23 mouse cellular contexts compared by ENCODE assay signal in the genomic region with DNA sequence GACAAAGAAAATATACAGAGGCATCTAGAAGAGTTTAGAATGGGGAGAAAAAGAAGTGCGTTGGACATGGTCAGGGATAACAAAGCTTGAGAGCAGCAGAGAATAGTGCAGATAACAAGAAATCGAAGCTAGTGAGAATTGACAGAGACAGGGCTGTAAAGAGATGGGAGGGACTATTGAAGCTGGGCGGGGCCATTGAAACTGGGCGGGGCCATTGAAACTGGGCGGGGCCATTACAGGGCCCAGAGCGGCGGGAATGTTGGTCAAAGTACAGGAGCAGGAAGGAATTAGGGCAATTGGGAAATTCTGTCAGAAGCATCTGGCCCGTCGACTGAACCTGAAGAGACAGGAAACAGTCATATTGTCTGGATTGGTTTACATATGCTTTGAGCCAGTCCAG.
DNase-seq lines count a peak whose midpoint lies in the region; ATAC-seq and TF ChIP-seq lines count a peak whose summit lies in the region.
"Had no signal": no experiment of that assay in that cellular context is flagged by ENCODE, and none has a peak within 500 bp of the region (broad histone marks: within the 10 kb centered on the region; RNA-seq: fewer than 3 reads in every experiment).

No protein-coding gene starts in this region.

- 70% methylated on average over 9 of the region's 9 CpGs for WGBS in heart, embryonic 11.5 days (ENCODE audit: insufficient replicate concordance)
- 59% methylated on average over 9 of the region's 9 CpGs for WGBS in intestine, postnatal 0 days

- no peak overlapping the region for H3K9ac ChIP-seq in heart, embryonic 11.5 days (ENCODE audit: low read depth, low read length)
- H3K9ac ChIP-seq in intestine, postnatal 0 days (ENCODE audit: low read depth, low read length): no peak overlapping the region
- H3K9ac ChIP-seq: embryonic facial prominence, embryonic 13.5 days; forebrain, embryonic 12.5 days; forebrain, embryonic 15.5 days; hindbrain, embryonic 12.5 days; hindbrain, embryonic 15.5 days had no signal

- H3K4me1 ChIP-seq in heart, embryonic 11.5 days (ENCODE audit: control insufficient read depth, insufficient read depth, low read length): no peaks in the 10 kb centered on the region
- no peaks in the 10 kb centered on the region for H3K4me1 ChIP-seq in intestine, postnatal 0 days (replicated peaks; ENCODE audit: control insufficient read depth, insufficient read depth, low read length)
- H3K4me1 ChIP-seq: embryonic facial prominence, embryonic 10.5 days; forebrain, embryonic 12.5 days; forebrain, embryonic 15.5 days; hindbrain, embryonic 12.5 days; hindbrain, embryonic 15.5 days had no signal

- H3K4me3 ChIP-seq in heart, embryonic 11.5 days (ENCODE audit: low read depth, low read length): no peak overlapping the region
- H3K4me3 ChIP-seq in intestine, postnatal 0 days (ENCODE audit: low read depth, low read length): no peak overlapping the region
- H3K4me3 ChIP-seq: embryonic facial prominence, embryonic 10.5 days; embryonic facial prominence, embryonic 13.5 days; erythroblast, embryonic 14.5 days; forebrain, embryonic 12.5 days; forebrain, embryonic 15.5 days; heart, adult 2 months; heart, embryonic 10.5 days; hindbrain, embryonic 12.5 days; hindbrain, embryonic 15.5 days had no signal

- H3K4me2 ChIP-seq in heart, embryonic 11.5 days: no peak overlapping the region
- H3K4me2 ChIP-seq in intestine, postnatal 0 days (replicated peaks; ENCODE audit: low read depth): no peak overlapping the region
- H3K4me2 ChIP-seq: embryonic facial prominence, embryonic 13.5 days; forebrain, embryonic 12.5 days; forebrain, embryonic 15.5 days; hindbrain, embryonic 12.5 days; hindbrain, embryonic 15.5 days had no signal

- no peak overlapping the region for H3K27ac ChIP-seq in heart, embryonic 11.5 days (ENCODE audit: low read depth, low read length)
- no peak overlapping the region for H3K27ac ChIP-seq in intestine, postnatal 0 days (ENCODE audit: low read depth, low read length)
- H3K27ac ChIP-seq: embryonic facial prominence, embryonic 10.5 days; embryonic facial prominence, embryonic 13.5 days; forebrain, embryonic 12.5 days; forebrain, embryonic 15.5 days; heart, adult 2 months; heart, embryonic 10.5 days; hindbrain, embryonic 12.5 days; hindbrain, embryonic 15.5 days had no signal

- no peaks in the 10 kb centered on the region for H3K27me3 ChIP-seq in heart, embryonic 11.5 days (ENCODE audit: control insufficient read depth, insufficient read depth, low read length)
- H3K27me3 ChIP-seq in intestine, postnatal 0 days (replicated peaks; ENCODE audit: control insufficient read depth, insufficient read depth, low read length): no peaks in the 10 kb centered on the region
- H3K27me3 ChIP-seq: embryonic facial prominence, embryonic 13.5 days; forebrain, embryonic 12.5 days; forebrain, embryonic 15.5 days; hindbrain, embryonic 12.5 days; hindbrain, embryonic 15.5 days had no signal

- TF ChIP-seq CTCF in intestine, postnatal 0 days (IDR thresholded peaks at IDR 0.05; ENCODE audit: low read depth): no peak

- H3K36me3 ChIP-seq in heart, embryonic 11.5 days (ENCODE audit: control insufficient read depth, insufficient read depth, low read length): no peaks in the 10 kb centered on the region
- H3K36me3 ChIP-seq in intestine, postnatal 0 days (ENCODE audit: control insufficient read depth, insufficient read depth): no peaks in the 10 kb centered on the region
- H3K36me3 ChIP-seq: embryonic facial prominence, embryonic 10.5 days; embryonic facial prominence, embryonic 13.5 days; forebrain, embryonic 12.5 days; forebrain, embryonic 15.5 days; heart, embryonic 10.5 days; hindbrain, embryonic 12.5 days; hindbrain, embryonic 15.5 days had no signal

- ATAC-seq in heart, embryonic 11.5 days (replicated peaks; ENCODE audit: insufficient number of reproducible peaks, low FRiP score, low TSS enrichment): no peak
- ATAC-seq in intestine, postnatal 0 days: peak; percentile 60; the same call in 1 of the 2 replicates
- ATAC-seq: forebrain, embryonic 15.5 days had no signal

- DNase-seq in heart, adult 11 months: peak; percentile 74
- DNase-seq in ES-CJ7 (ENCODE audit: low read depth, low spot score) (peak; percentile 42), ZHBTc4 (ENCODE audit: low read depth, low spot score) (peak; percentile 80)
- DNase-seq in spleen, postnatal 4 days (ENCODE audit: low spot score in 2 of 2): no peak
- no peak for DNase-seq in adrenal gland, postnatal 10 days
- DNase-seq: adrenal gland, postnatal 14 days; cerebellum, adult 11 months; cerebellum, adult 2 months; cerebellum, adult 9-11 months; cerebellum, postnatal 36 days; embryo, embryonic 11 days; gastrocnemius, postnatal 25 days; heart, adult 2 months had no signal

- no peaks in the 10 kb centered on the region for H3K9me3 ChIP-seq in heart, embryonic 11.5 days (replicated peaks; ENCODE audit: control insufficient read depth, low read length)
- H3K9me3 ChIP-seq in intestine, postnatal 0 days (ENCODE audit: control insufficient read depth): no peaks in the 10 kb centered on the region
- H3K9me3 ChIP-seq: embryonic facial prominence, embryonic 10.5 days; embryonic facial prominence, embryonic 13.5 days; forebrain, embryonic 12.5 days; forebrain, embryonic 15.5 days; heart, embryonic 10.5 days; hindbrain, embryonic 12.5 days; hindbrain, embryonic 15.5 days had no signal

Comparison
In these comparisons a context has a peak if more than half of its experiments do, and no peak if none do; other contexts are left out.
1. DNase-seq: peak in heart, adult 11 months (single experiment), ES-CJ7 (single experiment) and ZHBTc4 (single experiment); none in spleen, postnatal 4 days (0 of 2) and adrenal gland, postnatal 10 days (single experiment).